Mouse (Mus musculus) MEL-GATA-1-ER (cell line): Measurements from ENCODE around the gene Scarb1.
"Not testable (repeated sequence)": the region's sequence is repeated elsewhere in the genome, so short reads cannot be mapped to it uniquely, and the experiment has no call there.

ENCODE experiments used
- DNase-seq: peaks from one replicate; pipeline ENCODE4 v3.0.0-alpha.2; 2012; ENCODE audit warnings: low read depth; ENCODE audit errors: extremely low read depth

The Scarb1 gene

DNA sequence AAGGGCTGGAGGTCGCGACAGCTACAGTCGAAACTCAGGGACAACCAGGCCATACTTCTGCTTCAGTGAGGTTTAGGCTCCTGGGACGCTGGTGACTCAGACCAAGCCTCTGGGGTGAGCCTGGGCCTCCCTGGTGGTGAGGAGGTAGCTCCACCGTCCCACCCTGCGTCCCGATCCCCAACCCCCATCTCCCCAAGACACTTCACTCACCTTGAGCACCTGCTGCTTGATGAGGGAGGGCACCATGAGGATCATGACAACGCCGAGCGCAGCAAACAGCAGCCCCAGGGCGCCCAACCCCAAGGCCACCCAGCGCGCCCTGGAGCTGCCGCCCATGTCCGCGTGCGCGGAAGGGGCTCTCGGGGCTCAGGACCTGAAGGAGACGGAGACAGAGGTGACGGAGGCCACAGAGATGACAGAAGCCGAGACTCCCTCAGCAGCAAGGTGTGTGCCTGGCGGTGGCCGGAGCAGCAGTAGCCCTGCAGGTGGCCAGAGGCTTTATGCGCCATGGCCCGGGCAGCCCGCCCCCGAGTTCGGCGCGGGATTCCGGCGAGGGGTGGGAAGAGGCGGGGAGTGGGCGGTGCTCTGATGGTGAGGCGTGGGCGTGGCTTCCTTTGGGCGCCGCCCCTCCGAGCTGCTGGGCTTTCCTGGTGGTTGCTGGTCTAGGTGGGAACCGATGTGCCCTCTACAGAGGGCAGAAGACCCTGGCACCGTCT is at the start of gene Scarb1:
TSS of gene Scarb1 (minus strand) at position 548 of the 716 bp plus-strand sequence.
- DNase-seq = no peak

DNA sequence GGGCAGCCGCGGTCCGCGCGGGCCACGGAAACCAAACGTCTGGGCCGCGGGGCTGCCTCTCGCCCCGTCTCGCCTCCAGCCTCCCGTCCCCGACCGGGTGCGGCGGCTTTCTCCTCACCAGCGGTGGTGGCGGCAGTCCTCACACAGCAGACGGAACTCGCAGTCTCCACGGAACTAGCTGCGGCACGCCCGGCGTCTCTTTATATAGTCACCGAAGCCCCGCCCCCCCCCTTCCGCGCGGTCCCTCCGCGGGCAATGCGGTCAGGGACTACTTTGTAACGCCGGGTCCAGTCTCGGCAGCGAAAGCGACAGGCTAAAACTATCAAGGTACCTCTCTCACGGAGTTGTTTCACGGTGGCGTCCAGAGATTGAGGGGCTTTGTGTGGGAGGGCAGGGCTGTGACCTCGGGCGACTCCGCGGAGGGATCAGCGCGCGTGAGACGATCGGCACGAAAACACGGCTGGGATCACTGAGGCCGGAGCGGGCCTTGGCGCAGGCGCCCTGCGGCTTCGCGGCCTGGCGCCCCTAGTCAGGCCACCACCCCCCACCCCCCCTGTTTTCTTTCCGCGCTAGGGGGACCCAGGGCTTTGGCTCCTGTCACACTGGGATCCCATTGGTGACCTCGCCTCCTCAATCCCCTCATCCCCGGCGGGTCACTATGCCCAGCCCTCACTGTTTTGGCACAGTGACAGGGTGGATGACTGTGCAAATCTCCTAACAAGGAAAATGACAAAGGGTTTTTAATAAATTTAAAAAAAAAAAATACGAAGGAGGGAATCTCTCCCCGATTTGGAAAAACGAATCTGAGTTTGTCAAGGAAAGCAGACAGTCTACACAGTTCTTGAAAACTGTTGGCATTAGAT is 48.9 kb upstream of the Scarb1 start, which contains the start of gene Ubc:
TSS of gene Ubc (minus strand) at position 624 of the 863 bp plus-strand sequence.
- DNase-seq = peak; percentile 93

DNA sequence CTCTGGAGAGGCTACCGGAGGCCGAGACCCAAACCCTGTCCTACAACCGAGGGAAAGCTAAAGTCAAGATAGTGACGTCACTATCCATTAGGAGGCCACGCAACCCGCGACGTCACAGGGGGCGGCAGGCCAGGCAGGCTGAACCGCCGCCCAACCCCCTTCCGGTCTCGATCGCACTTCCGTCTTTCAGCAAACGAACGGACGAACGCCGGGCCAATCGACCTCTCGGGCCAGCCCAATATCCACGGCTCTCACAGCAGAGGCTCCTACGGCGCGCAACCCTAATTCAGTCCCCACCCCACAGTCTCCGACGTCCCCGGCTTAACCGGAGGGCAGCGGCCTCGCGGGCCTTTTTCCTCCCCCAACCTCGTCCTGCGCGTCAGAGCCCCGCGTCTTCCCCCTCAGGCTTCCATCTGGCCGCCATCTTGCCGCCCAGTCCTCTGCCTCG is 48.3 kb upstream of the Scarb1 start, which contains the start of gene Gm10382:
TSS of gene Gm10382 (plus strand) at position 192 of the 448 bp plus-strand sequence.
- peak; percentile 87 for DNase-seq

DNA sequence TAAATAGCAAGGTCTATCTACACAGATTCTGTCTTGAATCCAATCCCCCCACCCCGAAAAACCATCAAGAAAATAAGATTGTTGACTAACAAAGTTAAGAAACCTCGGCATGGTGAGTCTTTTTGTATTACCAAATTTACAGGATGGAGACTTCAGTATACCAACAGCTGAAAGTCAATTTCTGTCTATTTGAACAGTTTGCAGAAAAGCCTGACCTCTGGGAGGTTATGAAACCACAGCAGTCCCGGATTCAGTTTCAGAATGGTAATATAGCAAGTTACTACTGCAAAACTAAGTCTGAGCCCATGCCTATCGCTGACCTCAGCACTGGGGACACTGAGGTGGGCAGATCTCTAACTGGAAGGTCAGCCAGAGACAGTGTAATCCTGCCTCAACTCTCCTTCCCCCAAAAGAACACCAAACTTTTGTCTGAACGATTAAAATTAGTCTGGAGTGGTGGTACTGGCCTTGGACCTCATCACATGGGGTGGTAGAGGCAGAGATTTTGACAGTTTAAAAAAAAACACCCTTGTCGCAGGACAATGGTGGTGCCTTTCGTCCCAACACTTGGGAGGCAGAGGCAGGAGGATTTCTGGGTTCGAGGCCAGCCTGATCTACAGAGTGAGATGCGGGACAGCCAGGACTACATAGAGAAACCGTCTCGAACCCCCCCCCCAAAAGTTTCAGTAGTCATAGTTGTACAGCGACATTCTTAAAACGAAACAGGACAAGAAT is 47.6 kb upstream of the Scarb1 start:
- no peak for DNase-seq

DNA sequence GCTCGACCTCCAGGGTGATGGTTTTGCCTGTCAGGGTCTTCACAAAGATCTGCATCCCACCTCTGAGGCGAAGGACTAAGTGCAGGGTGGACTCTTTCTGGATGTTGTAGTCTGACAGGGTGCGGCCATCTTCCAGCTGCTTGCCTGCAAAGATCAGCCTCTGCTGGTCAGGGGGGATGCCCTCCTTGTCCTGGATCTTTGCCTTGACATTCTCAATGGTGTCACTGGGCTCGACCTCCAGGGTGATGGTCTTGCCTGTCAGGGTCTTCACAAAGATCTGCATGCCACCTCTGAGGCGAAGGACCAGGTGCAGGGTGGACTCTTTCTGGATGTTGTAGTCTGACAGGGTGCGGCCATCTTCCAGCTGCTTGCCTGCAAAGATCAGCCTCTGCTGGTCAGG is 46.4 kb upstream of the Scarb1 start:
- DNase-seq = not testable (repeated sequence)

DNA sequence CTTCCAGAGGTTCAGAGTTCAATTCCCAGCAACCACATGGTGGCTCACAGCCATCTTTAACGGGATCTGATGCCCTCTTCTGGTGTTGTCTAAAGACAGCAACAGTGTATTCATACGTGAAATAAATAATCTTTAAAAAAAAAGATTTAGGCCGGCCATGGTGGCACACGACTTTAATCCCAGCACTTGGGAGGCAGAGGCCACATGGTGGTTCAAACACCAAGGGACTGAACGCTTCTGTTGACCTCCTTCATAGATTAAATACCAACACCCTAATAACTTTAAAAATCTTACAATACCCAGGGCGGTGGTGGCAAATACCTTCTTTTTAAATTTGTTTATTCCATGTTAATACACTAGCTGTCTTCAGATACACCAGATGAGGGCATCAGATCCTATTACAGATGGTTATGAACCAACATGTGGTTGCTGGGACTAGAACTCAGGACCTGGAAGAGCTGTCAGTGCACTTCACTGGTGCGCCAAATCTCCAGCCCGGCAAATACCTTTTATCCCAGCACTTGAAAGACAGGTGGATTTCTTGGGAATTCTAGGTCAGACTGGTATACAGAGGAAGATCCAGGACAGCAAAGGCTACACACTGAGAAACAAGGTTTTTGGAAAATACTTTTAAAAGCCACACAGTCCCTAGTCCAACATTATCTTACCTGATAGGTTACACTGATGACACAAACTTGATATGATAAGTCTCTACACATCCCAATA is 44.5 kb upstream of the Scarb1 start:
- no peak for DNase-seq

DNA sequence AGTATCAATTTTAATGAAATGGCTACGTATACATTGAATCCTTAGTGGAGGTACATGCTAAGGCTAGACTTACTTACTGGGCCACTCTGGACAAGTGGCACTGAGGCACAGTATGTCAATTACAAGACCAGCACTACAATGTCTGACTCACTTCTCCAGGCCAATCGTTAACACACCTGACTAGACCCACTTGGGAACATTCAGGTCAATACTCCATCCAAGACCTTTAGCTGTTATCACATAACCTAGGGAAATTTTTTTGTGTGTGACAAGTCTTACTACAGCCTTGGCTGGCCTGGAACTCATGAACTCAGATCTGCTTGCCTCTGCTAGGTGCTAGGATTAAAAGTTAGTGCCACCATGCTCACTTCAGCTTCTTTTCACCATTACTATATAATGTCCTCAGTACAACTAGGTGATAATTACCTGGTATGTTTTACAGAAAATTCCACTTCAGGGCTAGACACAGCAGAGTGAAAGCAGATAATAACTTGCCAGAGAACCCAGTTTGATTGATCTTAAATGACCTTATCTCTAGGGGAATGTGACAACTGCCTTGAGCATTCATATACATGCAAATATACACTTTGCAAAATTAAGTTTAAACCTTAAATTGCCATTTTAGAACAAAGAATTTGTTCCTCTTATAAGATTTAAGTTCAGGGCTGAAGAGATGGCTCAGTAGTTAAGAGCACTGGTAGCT is 43.8 kb upstream of the Scarb1 start:
- DNase-seq = no peak

DNA sequence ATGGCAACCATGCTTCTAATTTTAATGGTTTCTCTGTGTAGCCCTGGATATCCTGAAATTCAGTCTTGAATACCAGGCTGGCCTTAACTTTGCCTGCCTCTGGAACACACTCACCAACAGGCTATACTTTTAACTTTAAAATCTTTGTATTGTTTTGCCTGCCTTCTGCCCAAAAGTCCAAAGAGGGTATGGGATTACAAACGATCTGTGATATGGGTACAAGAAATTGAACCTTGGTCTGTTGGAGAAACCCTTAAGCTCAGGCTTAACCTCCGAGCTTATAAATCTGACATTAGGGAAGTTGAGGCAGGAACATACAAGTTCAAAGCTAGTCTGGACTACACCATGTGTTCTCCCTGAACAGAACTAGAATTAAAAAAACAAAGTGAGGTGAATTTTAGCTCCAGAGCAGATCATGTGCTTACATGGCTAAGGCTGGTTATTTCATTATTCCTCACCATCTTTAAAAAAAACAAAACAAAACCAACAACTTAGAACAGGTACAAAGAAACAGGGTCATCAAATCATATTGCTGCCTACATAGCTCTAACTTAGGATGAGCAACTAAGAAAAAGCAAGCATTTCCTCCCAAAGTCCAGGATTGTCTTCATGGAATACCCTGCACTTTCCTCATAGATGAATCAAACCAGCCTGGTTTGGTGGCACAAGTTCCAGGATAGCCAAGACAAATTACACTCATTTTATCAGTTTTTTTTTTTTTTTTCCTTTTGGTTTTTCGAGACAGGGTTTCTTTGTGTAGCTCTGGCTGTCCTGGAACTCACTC is 42.9 kb upstream of the Scarb1 start:
- DNase-seq = no peak

DNA sequence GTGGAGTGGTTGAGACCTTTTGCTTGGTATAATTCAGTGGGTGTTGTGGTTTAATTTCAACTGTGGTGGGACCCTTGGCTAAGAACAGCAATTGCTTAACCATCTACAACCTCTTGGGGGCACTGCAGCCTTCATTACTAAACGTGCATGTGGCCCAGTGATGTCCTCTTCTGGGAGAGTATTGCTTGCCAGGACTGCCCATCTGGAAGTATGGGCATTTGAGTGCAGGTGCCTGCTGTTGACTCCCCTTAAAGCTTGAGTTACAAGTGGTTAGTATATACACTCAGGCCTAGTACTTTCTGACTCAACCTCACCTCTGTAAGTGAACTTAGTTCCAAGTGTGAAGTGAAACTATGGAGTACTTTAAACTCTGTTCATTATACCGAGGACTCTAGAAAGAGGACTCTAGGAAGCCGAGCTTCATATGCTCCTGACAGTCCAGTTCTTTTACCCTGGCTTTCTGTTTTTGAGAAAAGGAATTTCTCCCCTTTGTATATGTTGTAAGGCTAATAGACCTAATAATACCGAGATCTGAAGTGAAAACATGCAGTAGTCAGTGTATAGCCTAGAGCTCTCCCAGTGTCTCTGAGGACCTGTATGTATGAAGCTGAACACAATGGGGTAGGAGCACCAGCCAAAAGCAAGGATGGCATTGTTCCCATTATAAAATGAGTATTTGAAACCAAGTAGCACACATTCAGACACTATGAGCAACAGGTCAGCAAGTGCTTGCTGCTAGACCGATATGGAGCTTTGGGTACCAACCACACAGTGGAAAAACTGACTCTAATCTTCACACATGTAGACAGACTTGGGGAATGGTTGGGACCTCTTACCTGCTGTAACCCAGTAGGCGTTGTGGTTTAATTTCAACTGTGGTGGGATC is 42.0 kb upstream of the Scarb1 start:
- peak; percentile 70 for DNase-seq

DNA sequence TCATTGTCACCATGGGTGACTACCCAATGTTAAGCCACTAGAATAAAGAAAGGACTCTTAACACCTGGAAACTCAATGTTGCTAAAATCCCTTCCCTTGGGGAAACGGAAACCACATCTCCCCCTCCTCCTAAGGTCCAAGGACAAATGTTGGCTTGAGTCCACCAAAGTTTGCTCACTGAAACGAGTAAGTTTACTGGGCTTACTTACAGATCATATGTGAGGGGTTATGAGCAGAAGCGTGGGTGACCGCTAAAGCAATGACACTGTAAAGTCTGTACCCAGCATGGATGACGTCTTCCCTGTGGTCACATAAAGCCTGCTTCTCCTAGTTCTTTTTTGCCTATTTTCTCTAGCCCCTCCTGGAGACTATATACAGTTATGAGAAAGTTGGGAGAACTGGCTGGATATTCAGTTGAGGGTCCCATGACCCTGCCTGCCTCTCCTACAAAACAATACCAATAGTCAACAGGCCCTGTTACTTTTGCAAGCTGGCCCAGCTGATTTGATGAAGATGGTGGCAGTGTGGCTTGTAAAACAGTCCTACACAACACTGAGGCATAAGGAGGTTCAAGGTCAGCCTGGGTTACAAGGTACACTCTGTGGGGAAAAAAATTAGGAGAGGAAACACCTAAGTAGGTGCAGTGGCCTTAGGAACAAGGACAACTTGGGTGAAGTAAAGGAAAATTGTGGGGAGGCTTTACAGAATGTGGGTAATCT is 41.2 kb upstream of the Scarb1 start:
- DNase-seq = no peak

DNA sequence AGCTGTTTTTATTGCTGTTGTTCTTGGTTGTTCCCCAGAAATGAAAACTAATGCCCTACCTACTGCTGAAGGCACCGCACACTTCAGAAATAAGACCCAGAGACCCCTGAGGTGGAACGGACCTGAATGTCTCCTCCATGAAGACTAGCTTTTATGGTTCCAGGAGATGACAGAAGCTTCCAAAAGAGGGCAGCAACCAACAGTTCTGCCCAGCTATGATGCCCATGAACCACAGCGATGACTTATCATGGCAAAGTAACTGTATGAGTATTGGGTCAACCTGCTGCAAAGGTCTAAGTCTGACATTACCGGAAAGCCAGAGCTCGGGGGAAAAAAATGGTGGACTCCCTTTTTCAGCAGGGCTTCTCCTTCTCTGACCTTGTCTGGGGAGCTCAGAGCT is 38.0 kb upstream of the Scarb1 start:
- no peak for DNase-seq

DNA sequence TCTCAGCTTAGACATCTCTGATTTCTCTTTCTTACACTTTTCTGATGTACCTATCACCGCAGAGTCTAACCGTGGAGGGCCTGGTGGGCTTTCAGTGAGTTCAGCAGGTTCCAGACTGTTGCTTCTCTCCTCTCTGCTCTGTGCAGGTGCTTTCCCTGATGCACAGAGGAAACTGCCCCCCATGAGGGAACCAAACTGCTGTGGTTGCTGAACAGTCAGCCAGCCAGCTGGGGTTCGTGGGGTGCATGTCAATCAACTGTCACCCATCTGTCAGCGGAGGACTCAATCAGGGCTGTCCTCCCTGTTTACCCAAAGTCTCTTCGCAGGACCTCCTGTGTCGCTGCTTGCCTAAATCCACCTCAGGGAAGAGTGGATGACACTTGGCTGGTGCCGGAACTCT is 36.3 kb upstream of the Scarb1 start:
- DNase-seq = no peak

DNA sequence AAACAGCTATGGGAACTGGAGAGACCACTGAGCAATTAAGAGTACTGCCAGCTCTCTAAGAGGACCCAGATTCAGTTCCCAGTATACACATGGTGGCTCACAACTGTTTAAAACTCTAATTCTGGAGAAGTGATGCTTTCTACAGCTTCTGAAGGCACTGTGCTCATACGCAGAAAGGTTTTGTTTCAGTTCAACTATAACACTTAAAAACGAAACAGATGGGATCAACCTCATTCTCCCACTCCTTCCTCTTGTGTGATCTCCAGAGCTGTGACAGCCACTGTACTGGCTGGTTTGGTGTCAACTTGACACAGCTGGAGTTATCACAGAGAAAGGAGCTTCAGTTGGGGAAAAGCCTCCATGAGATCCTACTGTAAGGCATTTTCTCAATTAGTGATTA is 35.0 kb upstream of the Scarb1 start:
- DNase-seq = no peak

DNA sequence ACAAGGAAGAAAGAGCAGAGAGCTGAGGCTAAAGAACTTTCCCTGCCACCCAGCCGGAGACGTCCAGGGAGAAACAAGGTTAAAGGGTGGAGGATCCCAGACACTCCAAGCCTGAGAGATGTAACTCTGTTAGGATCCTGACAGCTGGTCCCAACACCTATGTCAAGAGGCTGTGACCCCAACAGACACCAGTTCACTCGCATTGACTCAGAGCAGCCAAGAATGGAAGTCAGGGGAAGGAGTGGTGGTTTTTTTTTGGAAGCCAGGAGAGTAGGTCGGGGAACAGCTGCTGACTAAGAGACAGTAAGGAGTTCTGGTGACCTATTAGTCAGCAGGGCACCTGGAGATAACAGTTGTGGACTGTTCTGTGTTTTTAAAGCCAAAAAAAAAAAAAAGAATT is 31.1 kb upstream of the Scarb1 start:
- no peak for DNase-seq

DNA sequence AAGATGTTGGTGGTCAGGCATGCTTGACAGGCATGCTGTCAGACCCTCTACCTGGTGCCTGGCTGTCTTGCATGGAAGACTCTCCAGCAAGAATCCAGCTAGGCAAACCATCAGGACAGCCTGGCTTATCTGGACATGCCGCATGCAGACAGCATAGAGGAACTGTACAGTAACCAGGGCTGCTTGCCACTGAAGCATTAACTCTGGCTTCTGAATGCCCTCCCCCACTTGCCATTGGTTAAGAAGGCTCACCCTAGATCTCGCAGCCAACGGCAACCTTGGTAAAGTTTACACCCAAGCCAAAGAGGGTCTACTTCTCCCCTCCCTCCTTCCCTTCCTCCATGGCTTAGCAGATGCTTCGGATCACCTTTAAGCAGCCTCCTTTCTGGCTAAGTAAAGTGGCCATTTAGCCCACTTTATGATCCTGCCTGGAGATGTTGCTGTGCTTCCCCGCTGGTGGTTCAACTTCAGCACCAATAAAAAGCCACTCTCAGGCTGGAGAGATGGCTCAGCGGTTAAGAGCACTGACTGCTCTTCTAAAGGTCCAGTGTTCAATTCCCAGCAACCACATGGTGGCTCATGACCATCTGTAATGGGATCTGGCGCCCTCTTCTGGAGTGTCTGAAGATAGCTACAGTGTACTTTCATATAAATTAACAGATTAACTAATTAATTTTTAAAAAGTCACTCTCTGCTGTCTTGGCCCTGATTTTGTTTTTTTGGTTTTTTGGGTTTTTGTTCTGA is 30.2 kb upstream of the Scarb1 start:
- peak; percentile 89 for DNase-seq

DNA sequence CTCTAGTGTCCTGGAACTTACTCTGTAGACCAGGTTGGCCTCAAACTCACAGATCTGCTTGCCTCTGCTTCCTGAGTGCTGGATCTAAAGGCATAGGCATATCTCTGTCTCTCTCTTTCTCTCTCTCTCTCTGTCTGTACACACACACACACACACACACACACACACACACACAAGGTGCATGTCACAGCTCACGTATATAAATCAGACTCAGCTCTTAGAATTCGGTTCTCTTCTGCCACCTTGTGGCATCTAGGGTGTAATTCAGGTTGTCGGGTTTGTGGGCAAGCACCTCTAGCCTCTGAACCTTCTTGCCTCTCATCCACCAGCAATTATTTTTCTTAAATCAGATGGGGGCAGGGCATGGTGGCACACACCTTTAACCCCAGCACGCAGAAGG is 27.7 kb upstream of the Scarb1 start:
- peak; percentile 82 for DNase-seq

DNA sequence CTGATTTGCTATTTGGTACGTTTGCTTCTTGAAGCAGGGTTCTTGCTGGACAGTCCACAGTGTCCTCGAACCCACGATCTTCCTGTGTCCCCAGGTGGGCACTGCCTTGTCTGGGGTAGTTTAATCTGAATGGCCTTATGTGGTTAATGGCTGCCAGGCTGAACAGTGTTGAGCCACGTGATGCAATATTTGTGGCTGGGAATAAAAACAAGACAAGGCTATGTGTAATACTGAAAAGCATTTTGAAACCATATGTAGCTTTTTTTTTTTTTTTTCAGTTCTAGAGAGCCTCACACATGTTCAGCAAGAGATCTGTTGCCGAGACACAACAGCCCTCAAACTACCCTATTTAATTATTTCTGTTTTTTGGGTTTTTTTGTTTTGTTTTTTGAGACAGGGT is 27.3 kb upstream of the Scarb1 start:
- no peak for DNase-seq
